Mouse (Mus musculus) stomach, embryonic 16.5 days (tissue): ENCODE data around the gene Ncor2. TPM values are rescaled to one million over a fixed set of nuclear protein-coding genes. Genes with fewer than 3 reads are reported as not detected.

Experiments
- ATAC-seq: fragments of 200-750 bp; cut with Nextera tagmentation; 2 replicates; pipeline ENCODE4 v1.8.0; 2017; ENCODE audit warnings: moderate number of reproducible peaks, moderate TSS enrichment; ENCODE audit not compliant: insufficient read depth, low FRiP score
- H3K27ac ChIP-seq: fragments of 300-500 bp; sonication (generic); 2 replicates; pipeline ENCODE4 v1.5.1; 2014; ENCODE audit warnings: low read length
- H3K27me3 ChIP-seq: fragments of 300-500 bp; sonication (generic); 2 replicates; pipeline ENCODE4 v1.6.1; 2014; ENCODE audit warnings: low read length, control low read depth, mixed read lengths; ENCODE audit not compliant: control insufficient read depth, insufficient read depth
- H3K36me3 ChIP-seq: fragments of 300-500 bp; sonication (generic); 2 replicates; pipeline ENCODE4 v1.6.1; 2014; ENCODE audit warnings: low read length; ENCODE audit not compliant: control insufficient read depth, insufficient read depth
- H3K4me1 ChIP-seq: fragments of 300-500 bp; sonication (generic); 2 replicates; pipeline ENCODE4 v1.6.1; 2014; ENCODE audit warnings: low read length, control low read depth, mixed read lengths; ENCODE audit not compliant: control insufficient read depth, insufficient read depth
- H3K4me2 ChIP-seq: fragments of 300-500 bp; sonication (generic); 2 replicates; pipeline ENCODE4 v1.6.1; 2014; ENCODE audit warnings: low read depth, low read length, mixed read lengths
- H3K4me3 ChIP-seq: fragments of 300-500 bp; sonication (generic); replicated peaks from 2 replicates; pipeline ENCODE4 v1.5.1; 2014; ENCODE audit warnings: mild to moderate bottlenecking, low read length
- H3K9ac ChIP-seq: fragments of 300-500 bp; sonication (generic); 2 replicates; pipeline ENCODE4 v1.6.1; 2014; ENCODE audit warnings: low read length
- H3K9me3 ChIP-seq: fragments of 300-500 bp; sonication (generic); replicated peaks from 2 replicates; pipeline ENCODE4 v1.6.1; 2016; ENCODE audit warnings: low read length, control low read depth; ENCODE audit not compliant: control insufficient read depth
- WGBS: fragments of 180-500 bp; shearing (Covaris S2); extraction: QIAGEN DNeasy Blood & Tissue Kit; methylation state at CpG from one replicate; pipeline ENCODE4 v1.1.7; 2014; 5-methylcytosine and 5-hydroxymethylcytosine counted together
- polyA plus RNA-seq: library from polyadenylated mRNA; unstranded; fragments of >200 nt; fragmentation: Nextera tagmentation; extraction: Ambion mirVana; gene quantifications from 2 replicates; pipeline ENCODE4 v1.2.1, GENCODE M21; 2015

Gene Ncor2
- polyA plus RNA-seq, 1 experiment from 2014 or later: 24.6 TPM

GRCm38 (mm10) chr5:125132069-125132468 is 47.0 kb downstream of the Ncor2 start:
- ATAC-seq: no peak
- 81% methylated on average over 2 of the region's 2 CpGs for WGBS
- Histone ChIP-seq H3K27me3 (no peaks in the 10 kb centered on the region), H3K4me1 (peaks cover 77% of the 10 kb centered on the region), H3K4me2 (no peak overlapping the region), H3K9ac (0 out of 2 replicates have a peak overlapping the region, but pooled peaks have one; percentile 28), H3K4me3 (no peak overlapping the region), H3K27ac (no peak overlapping the region), H3K36me3 (no peaks in the 10 kb centered on the region), H3K9me3 (no peaks in the 10 kb centered on the region)

DNA sequence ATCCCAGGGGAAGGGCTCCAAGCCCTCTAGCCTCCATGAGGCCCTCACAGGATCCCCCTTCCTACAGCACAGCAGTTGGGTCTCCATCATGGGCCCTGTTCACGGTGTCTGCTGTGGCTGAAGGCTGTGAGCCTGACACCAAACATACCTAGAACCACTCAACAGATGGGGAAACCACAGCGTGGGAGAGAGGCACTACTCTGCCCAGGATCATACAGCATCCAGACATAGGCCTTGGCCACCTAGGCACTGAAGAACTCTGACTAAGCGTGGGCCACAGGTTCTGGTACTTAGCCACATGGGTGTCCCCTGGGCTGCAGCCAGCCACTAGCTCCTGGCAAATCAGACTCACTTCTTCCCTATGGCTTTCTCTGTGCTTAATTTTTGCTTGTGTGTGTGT is 48.6 kb downstream of the Ncor2 start:
- Histone ChIP-seq H3K4me2 (no peak overlapping the region), H3K9me3 (no peaks in the 10 kb centered on the region), H3K4me1 (peaks cover 74% of the 10 kb centered on the region), H3K27me3 (no peaks in the 10 kb centered on the region), H3K9ac (no peak overlapping the region), H3K4me3 (no peak overlapping the region), H3K36me3 (no peaks in the 10 kb centered on the region), H3K27ac (no peak overlapping the region)
- ATAC-seq: no peak
- WGBS: 87% methylated on average over 3 of the region's 3 CpGs

DNA sequence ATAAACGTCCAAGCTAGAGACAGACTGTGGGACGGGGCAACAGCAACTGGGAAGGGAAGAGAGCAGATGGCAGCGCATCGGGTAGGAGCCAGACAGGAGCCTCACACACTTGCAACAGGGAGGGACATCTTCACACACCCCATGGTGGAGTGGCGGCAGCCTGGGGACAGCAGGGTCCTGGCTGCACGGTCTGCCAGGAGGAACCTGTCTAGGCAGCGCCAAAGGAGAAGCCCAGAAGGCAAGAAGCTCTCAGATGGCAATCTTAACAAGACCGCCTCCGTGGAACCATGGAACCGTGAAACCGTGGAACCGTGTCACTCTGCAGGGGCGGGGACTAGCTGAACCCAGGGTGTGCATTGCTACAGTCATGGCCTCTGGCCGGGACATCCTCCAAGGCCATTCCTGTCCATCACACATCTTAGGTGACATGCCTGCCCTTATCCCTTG is 50.1 kb downstream of the Ncor2 start:
- WGBS: 74% methylated on average over 14 of the region's 14 CpGs
- Histone ChIP-seq H3K27ac (no peak overlapping the region), H3K4me2 (no peak overlapping the region), H3K9ac (no peak overlapping the region), H3K4me1 (peaks cover 68% of the 10 kb centered on the region), H3K36me3 (no peaks in the 10 kb centered on the region), H3K27me3 (no peaks in the 10 kb centered on the region), H3K4me3 (no peak overlapping the region), H3K9me3 (no peaks in the 10 kb centered on the region)
- no peak for ATAC-seq

- Histone ChIP-seq H3K4me2 (no peak overlapping the region), H3K9me3 (no peaks in the 10 kb centered on the region), H3K36me3 (no peaks in the 10 kb centered on the region), H3K27ac (no peak overlapping the region), H3K4me1 (peaks cover 64% of the 10 kb centered on the region), H3K9ac (no peak overlapping the region), H3K27me3 (no peaks in the 10 kb centered on the region), H3K4me3 (no peak overlapping the region)
- ATAC-seq: no peak
- 71% methylated on average over 1 of the region's 1 CpGs for WGBS
Measured at GRCm38 (mm10) chr5:125127920-125128319, 51.1 kb downstream of the Ncor2 start.

DNA sequence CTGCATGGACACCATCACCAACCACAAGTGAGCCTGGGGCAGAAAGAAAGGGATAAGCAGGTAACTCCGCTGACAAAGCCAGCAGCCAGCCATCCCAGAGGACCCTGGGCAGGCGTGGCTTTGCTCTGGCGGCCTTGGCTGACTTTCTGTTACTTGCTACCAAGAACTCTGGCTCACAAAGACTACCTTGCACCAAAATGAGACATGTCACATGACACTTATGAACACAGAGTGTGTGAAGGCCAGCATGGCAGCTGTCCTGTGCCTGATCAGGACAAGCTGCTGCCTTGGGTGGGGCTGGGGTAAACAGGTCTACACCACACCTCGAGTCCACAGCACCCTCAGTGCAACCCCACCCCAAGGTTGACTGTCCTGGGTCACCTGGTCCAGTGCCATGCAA is 51.6 kb downstream of the Ncor2 start:
- H3K36me3 ChIP-seq: peaks cover 3% of the 10 kb centered on the region; the same call in 1 of the 2 replicates
- peaks cover 59% of the 10 kb centered on the region for H3K4me1 ChIP-seq
- no peak overlapping the region for H3K4me2 ChIP-seq
- H3K9me3 ChIP-seq: no peaks in the 10 kb centered on the region
- 77% methylated on average over 4 of the region's 4 CpGs for WGBS
- no peak overlapping the region for H3K4me3 ChIP-seq
- H3K27ac ChIP-seq: no peak overlapping the region
- ATAC-seq: no peak
- no peak overlapping the region for H3K9ac ChIP-seq
- no peaks in the 10 kb centered on the region for H3K27me3 ChIP-seq

GRCm38 (mm10) chr5:125125966-125126464 is 53.0 kb downstream of the Ncor2 start:
- no peak overlapping the region for H3K27ac ChIP-seq
- 56% methylated on average over 4 of the region's 4 CpGs for WGBS
- H3K4me3 ChIP-seq: no peak overlapping the region
- no peak overlapping the region for H3K4me2 ChIP-seq
- peaks cover 8% of the 10 kb centered on the region; the same call in 1 of the 2 replicates for H3K36me3 ChIP-seq
- H3K9me3 ChIP-seq: no peaks in the 10 kb centered on the region
- ATAC-seq: no peak
- no peaks in the 10 kb centered on the region for H3K27me3 ChIP-seq
- no peak overlapping the region for H3K9ac ChIP-seq
- peaks cover 45% of the 10 kb centered on the region for H3K4me1 ChIP-seq

DNA sequence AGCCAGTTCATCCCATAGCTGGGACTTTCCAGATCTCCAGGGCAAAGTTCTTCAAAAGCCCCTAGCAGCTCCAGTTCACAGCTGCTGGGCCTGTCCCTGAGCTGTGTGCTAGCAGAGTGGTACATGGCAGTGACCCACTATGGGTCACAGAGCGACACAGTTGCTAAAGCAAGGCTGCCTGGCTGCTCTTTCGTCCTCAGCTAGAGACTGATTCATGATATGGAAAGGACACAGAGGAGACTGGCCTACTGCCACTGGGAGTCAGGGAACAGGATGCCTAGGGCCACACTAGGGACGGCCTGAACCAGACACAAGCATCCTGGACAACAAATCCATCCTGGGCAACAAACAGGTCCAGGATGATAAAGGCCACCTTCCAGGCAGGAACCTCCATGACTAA is 53.8 kb downstream of the Ncor2 start:
- WGBS: 77% methylated on average over 3 of the region's 3 CpGs
- ATAC-seq: no peak
- H3K36me3 ChIP-seq: peaks cover 8% of the 10 kb centered on the region; the same call in 1 of the 2 replicates
- no peak overlapping the region for H3K4me3 ChIP-seq
- no peaks in the 10 kb centered on the region for H3K9me3 ChIP-seq
- no peaks in the 10 kb centered on the region for H3K27me3 ChIP-seq
- H3K4me2 ChIP-seq: no peak overlapping the region
- peaks cover 48% of the 10 kb centered on the region for H3K4me1 ChIP-seq
- H3K9ac ChIP-seq: no peak overlapping the region; the same call in 1 of the 2 replicates
- no peak overlapping the region for H3K27ac ChIP-seq

DNA sequence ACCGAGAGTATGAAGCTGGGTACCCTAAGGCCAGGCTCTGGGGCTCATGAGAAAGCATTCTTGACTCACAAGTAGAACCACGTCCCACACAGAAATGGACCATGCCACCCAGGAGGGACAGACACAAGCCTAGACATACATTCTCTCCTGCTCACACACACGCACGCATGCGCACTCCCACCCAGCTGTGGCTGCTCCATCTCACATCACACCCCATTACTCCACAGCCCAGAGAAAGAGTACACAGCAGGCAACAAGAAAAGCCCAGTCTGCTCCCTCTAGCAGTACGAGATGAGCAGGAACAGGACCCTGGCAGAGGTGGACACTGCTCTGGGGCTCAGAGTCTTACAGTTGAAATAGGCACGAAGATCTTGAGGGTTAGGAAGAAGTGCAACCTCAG is 55.0 kb downstream of the Ncor2 start:
- H3K4me3 ChIP-seq: no peak overlapping the region
- 80% methylated on average over 7 of the region's 7 CpGs for WGBS
- no peak for ATAC-seq
- H3K4me2 ChIP-seq: no peak overlapping the region
- H3K27ac ChIP-seq: no peak overlapping the region
- peaks cover 12% of the 10 kb centered on the region; the same call in 1 of the 2 replicates for H3K36me3 ChIP-seq
- H3K27me3 ChIP-seq: no peaks in the 10 kb centered on the region
- peaks cover 41% of the 10 kb centered on the region for H3K4me1 ChIP-seq
- no peaks in the 10 kb centered on the region for H3K9me3 ChIP-seq
- no peak overlapping the region for H3K9ac ChIP-seq

GRCm38 (mm10) chr5:125123206-125123605 is 55.8 kb downstream of the Ncor2 start:
- Histone ChIP-seq H3K4me2 (no peak overlapping the region), H3K9ac (no peak overlapping the region), H3K4me1 (peaks cover 33% of the 10 kb centered on the region), H3K36me3 (peaks cover 17% of the 10 kb centered on the region), H3K27me3 (no peaks in the 10 kb centered on the region), H3K4me3 (no peak overlapping the region), H3K27ac (no peak overlapping the region), H3K9me3 (no peaks in the 10 kb centered on the region)
- peak; percentile 18; the same call in 1 of the 2 replicates for ATAC-seq
- WGBS: 58% methylated on average over 3 of the region's 3 CpGs
